Mouse (Mus musculus) heart, embryonic 12.5 days (tissue): ENCODE data around the gene Adam23. TPM values are rescaled to one million over a fixed set of nuclear protein-coding genes. Genes with fewer than 3 reads are reported as not detected.

Experiments used
- ATAC-seq: fragments of 200-750 bp; cut with Nextera tagmentation; 2 replicates; pipeline ENCODE4 v1.8.0; 2017; ENCODE audit warnings: moderate TSS enrichment, moderate library complexity; ENCODE audit not compliant: insufficient number of reproducible peaks, low FRiP score
- H3K27ac ChIP-seq: fragments of 300-500 bp; sonication (generic); 2 replicates; pipeline ENCODE4 v1.5.1; 2016; ENCODE audit warnings: mild to moderate bottlenecking, moderate library complexity; ENCODE audit not compliant: poor library complexity, severe bottlenecking
- H3K27me3 ChIP-seq: fragments of 300-500 bp; sonication (generic); replicated peaks from 2 replicates; pipeline ENCODE4 v1.6.1; 2016; ENCODE audit warnings: mild to moderate bottlenecking, moderate library complexity
- H3K36me3 ChIP-seq: fragments of 300-500 bp; sonication (generic); 2 replicates; pipeline ENCODE4 v1.6.1; 2016; ENCODE audit warnings: mild to moderate bottlenecking, moderate library complexity
- H3K4me1 ChIP-seq: fragments of 300-500 bp; sonication (generic); replicated peaks from 2 replicates; pipeline ENCODE4 v1.6.1; 2016; ENCODE audit warnings: mild to moderate bottlenecking
- H3K4me2 ChIP-seq: fragments of 300-500 bp; sonication (generic); 2 replicates; pipeline ENCODE4 v1.6.1; 2016; ENCODE audit warnings: mild to moderate bottlenecking, moderate library complexity
- H3K4me3 ChIP-seq: fragments of 300-500 bp; sonication (generic); 2 replicates; pipeline ENCODE4 v1.5.1; 2016; ENCODE audit warnings: mild to moderate bottlenecking
- H3K9ac ChIP-seq: fragments of 300-500 bp; sonication (generic); 2 replicates; pipeline ENCODE4 v1.6.1; 2016; ENCODE audit warnings: mild to moderate bottlenecking, moderate library complexity
- H3K9me3 ChIP-seq: fragments of 300-500 bp; sonication (generic); replicated peaks from 2 replicates; pipeline ENCODE4 v1.6.1; 2016; ENCODE audit warnings: mild to moderate bottlenecking, moderate library complexity
- WGBS: fragments of 180-500 bp; shearing (Covaris S2); methylation state at CpG from one replicate; pipeline ENCODE4 v1.1.7; 2016; 5-methylcytosine and 5-hydroxymethylcytosine counted together
- polyA plus RNA-seq: library from polyadenylated mRNA; unstranded; fragments of >200 nt; fragmentation: Nextera tagmentation; extraction: Ambion mirVana; gene quantifications from 2 replicates; pipeline ENCODE4 v1.2.1, GENCODE M21; 2016

Gene Adam23
- polyA plus RNA-seq, 1 experiment from 2014 or later = 2.1 TPM

GRCm38 (mm10) chr1:63478946-63479345, 33.3 kb downstream of the Adam23 start:
- Histone ChIP-seq H3K9me3 (no peaks in the 10 kb centered on the region), H3K4me3 (no peak overlapping the region), H3K9ac (no peak overlapping the region), H3K36me3 (no peaks in the 10 kb centered on the region), H3K27ac (no peak overlapping the region), H3K4me2 (no peak overlapping the region), H3K27me3 (no peaks in the 10 kb centered on the region), H3K4me1 (peaks cover 6% of the 10 kb centered on the region; the same call in 1 of the 2 replicates)
- 56% methylated on average over 5 of the region's 5 CpGs for WGBS
- ATAC-seq = no peak

GRCm38 (mm10) chr1:63484646-63485045, 39.0 kb downstream of the Adam23 start:
- WGBS = 81% methylated on average over 6 of the region's 6 CpGs
- no peak overlapping the region for H3K4me2 ChIP-seq
- H3K27ac ChIP-seq = no peak overlapping the region
- no peaks in the 10 kb centered on the region for H3K9me3 ChIP-seq
- no peak for ATAC-seq
- no peak overlapping the region for H3K4me3 ChIP-seq
- H3K9ac ChIP-seq = no peak overlapping the region
- H3K27me3 ChIP-seq = no peaks in the 10 kb centered on the region
- no peaks in the 10 kb centered on the region for H3K4me1 ChIP-seq
- H3K36me3 ChIP-seq = no peaks in the 10 kb centered on the region

- Histone ChIP-seq H3K9ac (no peak overlapping the region), H3K36me3 (no peaks in the 10 kb centered on the region), H3K9me3 (no peaks in the 10 kb centered on the region), H3K4me1 (no peaks in the 10 kb centered on the region), H3K27ac (no peak overlapping the region), H3K4me3 (no peak overlapping the region), H3K27me3 (no peaks in the 10 kb centered on the region), H3K4me2 (no peak overlapping the region)
- 73% methylated on average over 2 of the region's 2 CpGs for WGBS
- ATAC-seq = no peak
Measured at GRCm38 (mm10) chr1:63486646-63487045, 41.0 kb downstream of the Adam23 start.

- Histone ChIP-seq H3K9ac (no peak overlapping the region), H3K4me1 (peaks cover 6% of the 10 kb centered on the region), H3K9me3 (no peaks in the 10 kb centered on the region), H3K27me3 (no peaks in the 10 kb centered on the region), H3K4me3 (no peak overlapping the region), H3K36me3 (no peaks in the 10 kb centered on the region), H3K4me2 (no peak overlapping the region), H3K27ac (no peak overlapping the region)
- WGBS = 48% methylated on average over 1 of the region's 1 CpGs
- no peak for ATAC-seq
Measured at GRCm38 (mm10) chr1:63491001-63491400, 45.3 kb downstream of the Adam23 start.

- 55% methylated on average over 5 of the region's 5 CpGs for WGBS
- H3K4me2 ChIP-seq = no peak overlapping the region
- H3K27me3 ChIP-seq = no peaks in the 10 kb centered on the region
- no peak for ATAC-seq
- no peaks in the 10 kb centered on the region for H3K36me3 ChIP-seq
- no peaks in the 10 kb centered on the region for H3K9me3 ChIP-seq
- no peak overlapping the region for H3K9ac ChIP-seq
- H3K27ac ChIP-seq = no peak overlapping the region
- H3K4me1 ChIP-seq = peaks cover 6% of the 10 kb centered on the region
- no peak overlapping the region for H3K4me3 ChIP-seq
Measured at GRCm38 (mm10) chr1:63493325-63493724, 47.6 kb downstream of the Adam23 start.

GRCm38 (mm10) chr1:63507386-63507785, 61.7 kb downstream of the Adam23 start:
- Histone ChIP-seq H3K4me1 (no peaks in the 10 kb centered on the region), H3K9me3 (no peaks in the 10 kb centered on the region), H3K4me3 (no peak overlapping the region), H3K36me3 (no peaks in the 10 kb centered on the region), H3K27ac (no peak overlapping the region), H3K4me2 (no peak overlapping the region), H3K27me3 (no peaks in the 10 kb centered on the region), H3K9ac (no peak overlapping the region)
- no peak for ATAC-seq
- 62% methylated on average over 4 of the region's 4 CpGs for WGBS

GRCm38 (mm10) chr1:63508801-63509200, 63.1 kb downstream of the Adam23 start:
- H3K4me1 ChIP-seq = no peaks in the 10 kb centered on the region
- H3K9ac ChIP-seq = no peak overlapping the region
- ATAC-seq = no peak
- H3K27ac ChIP-seq = no peak overlapping the region
- no peak overlapping the region for H3K4me3 ChIP-seq
- no peaks in the 10 kb centered on the region for H3K9me3 ChIP-seq
- no peak overlapping the region for H3K4me2 ChIP-seq
- no peaks in the 10 kb centered on the region for H3K36me3 ChIP-seq
- H3K27me3 ChIP-seq = no peaks in the 10 kb centered on the region
- 58% methylated on average over 4 of the region's 4 CpGs for WGBS

GRCm38 (mm10) chr1:63511416-63511815, 65.7 kb downstream of the Adam23 start:
- Histone ChIP-seq H3K27ac (no peak overlapping the region), H3K9ac (no peak overlapping the region), H3K4me3 (no peak overlapping the region), H3K36me3 (no peaks in the 10 kb centered on the region), H3K4me2 (no peak overlapping the region), H3K4me1 (no peaks in the 10 kb centered on the region), H3K9me3 (no peaks in the 10 kb centered on the region), H3K27me3 (no peaks in the 10 kb centered on the region)
- WGBS = 66% methylated on average over 3 of the region's 3 CpGs
- no peak for ATAC-seq

GRCm38 (mm10) chr1:63517800-63518199, 72.1 kb downstream of the Adam23 start:
- WGBS = 89% methylated on average over 11 of the region's 11 CpGs
- Histone ChIP-seq H3K4me3 (no peak overlapping the region), H3K36me3 (no peaks in the 10 kb centered on the region), H3K9ac (no peak overlapping the region), H3K4me2 (no peak overlapping the region), H3K9me3 (no peaks in the 10 kb centered on the region), H3K4me1 (no peaks in the 10 kb centered on the region), H3K27ac (no peak overlapping the region), H3K27me3 (no peaks in the 10 kb centered on the region)
- no peak for ATAC-seq

- WGBS = 65% methylated on average over 5 of the region's 5 CpGs
- Histone ChIP-seq H3K4me2 (no peak overlapping the region), H3K4me1 (no peaks in the 10 kb centered on the region), H3K9ac (no peak overlapping the region), H3K27ac (no peak overlapping the region), H3K27me3 (no peaks in the 10 kb centered on the region), H3K36me3 (no peaks in the 10 kb centered on the region), H3K9me3 (no peaks in the 10 kb centered on the region), H3K4me3 (no peak overlapping the region)
- ATAC-seq = no peak
Measured at GRCm38 (mm10) chr1:63518814-63519213, 73.1 kb downstream of the Adam23 start.

GRCm38 (mm10) chr1:63529901-63530300, 84.2 kb downstream of the Adam23 start:
- H3K4me1 ChIP-seq = no peaks in the 10 kb centered on the region
- no peak overlapping the region for H3K9ac ChIP-seq
- 68% methylated on average over 9 of the region's 9 CpGs for WGBS
- ATAC-seq = no peak
- no peaks in the 10 kb centered on the region for H3K36me3 ChIP-seq
- no peaks in the 10 kb centered on the region for H3K9me3 ChIP-seq
- no peak overlapping the region for H3K27ac ChIP-seq
- H3K4me2 ChIP-seq = no peak overlapping the region
- no peak overlapping the region for H3K4me3 ChIP-seq
- H3K27me3 ChIP-seq = no peaks in the 10 kb centered on the region

GRCm38 (mm10) chr1:63534271-63534827, 88.7 kb downstream of the Adam23 start:
- Histone ChIP-seq H3K27me3 (no peaks in the 10 kb centered on the region), H3K4me2 (no peak overlapping the region), H3K9ac (no peak overlapping the region), H3K4me1 (no peaks in the 10 kb centered on the region), H3K36me3 (no peaks in the 10 kb centered on the region), H3K4me3 (no peak overlapping the region), H3K9me3 (no peaks in the 10 kb centered on the region), H3K27ac (no peak overlapping the region)
- ATAC-seq = no peak
- WGBS = 70% methylated on average over 6 of the region's 6 CpGs
